Mouse (Mus musculus) kidney, adult 8-10 months (tissue): ENCODE measurements around the gene Serpina1e.
"Not testable (repeated sequence)": the region's sequence is repeated elsewhere in the genome, so short reads cannot be mapped to it uniquely, and the experiment has no call there.

Experiments used
- DNase-seq, 2 experiments: peaks; one replicate each; pipeline ENCODE4 v3.0.0; 2022

Serpina1e gene

DNA sequence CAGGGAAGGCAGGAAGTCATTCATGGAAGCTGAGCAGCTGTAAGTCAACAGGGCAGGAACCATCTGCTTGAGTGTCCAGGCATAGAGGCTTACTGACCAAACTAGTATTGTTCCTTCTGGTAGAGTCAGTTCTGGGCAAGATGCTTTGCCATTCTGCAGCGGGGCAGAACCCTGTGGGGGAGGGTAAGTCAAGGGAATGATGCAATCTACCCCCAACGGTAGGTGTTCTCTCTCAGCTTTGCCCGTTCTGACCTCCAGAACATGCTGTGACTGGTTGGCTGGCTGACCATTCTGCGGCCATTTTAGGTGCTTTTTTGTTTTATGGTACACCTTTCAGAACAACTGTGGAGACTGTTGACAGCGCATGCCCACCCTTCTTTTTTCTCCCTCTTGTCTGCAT, 3.6 kb upstream of the Serpina1e start:
- DNase-seq = no peak

DNA sequence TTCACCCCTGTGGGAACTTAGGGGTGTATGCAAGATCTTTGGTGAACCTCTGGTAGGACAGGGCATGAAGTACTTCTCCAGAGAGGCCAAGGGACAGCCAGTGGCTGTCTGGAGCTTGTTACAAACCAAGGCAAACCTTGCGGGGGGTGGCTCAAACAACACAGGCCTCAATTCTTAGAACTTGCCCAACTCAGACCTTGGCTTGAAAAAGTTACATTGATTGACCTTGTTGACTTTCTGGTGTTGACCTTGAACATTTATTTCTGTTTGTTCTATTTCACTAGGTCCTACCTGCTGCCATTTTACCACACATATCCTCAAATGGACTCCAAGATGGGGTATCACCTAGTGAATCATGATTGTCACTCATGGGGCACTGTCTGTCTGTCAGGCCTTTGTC, 2.9 kb upstream of the Serpina1e start:
- DNase-seq = no peak

DNA sequence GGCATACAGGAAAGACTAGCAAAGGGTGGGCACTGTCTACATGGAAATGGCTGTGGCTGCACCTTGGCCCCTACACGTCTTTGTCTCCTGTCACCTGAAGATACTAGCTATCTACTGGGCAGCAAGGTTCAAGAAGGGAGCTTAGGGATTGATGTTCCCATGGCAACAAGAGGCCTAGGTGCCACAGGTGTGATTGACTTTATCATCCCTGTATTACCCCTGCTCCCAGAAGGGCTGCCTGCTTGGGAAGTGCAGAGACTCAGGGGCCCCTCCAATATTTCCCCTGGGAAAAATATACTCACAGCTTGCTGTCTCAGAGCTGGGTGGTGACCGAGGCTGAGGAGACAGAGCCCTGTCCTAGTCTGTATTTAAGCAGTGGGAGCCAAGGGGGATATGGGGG, 2.2 kb downstream of the Serpina1e start:
- DNase-seq = not testable (repeated sequence)

DNA sequence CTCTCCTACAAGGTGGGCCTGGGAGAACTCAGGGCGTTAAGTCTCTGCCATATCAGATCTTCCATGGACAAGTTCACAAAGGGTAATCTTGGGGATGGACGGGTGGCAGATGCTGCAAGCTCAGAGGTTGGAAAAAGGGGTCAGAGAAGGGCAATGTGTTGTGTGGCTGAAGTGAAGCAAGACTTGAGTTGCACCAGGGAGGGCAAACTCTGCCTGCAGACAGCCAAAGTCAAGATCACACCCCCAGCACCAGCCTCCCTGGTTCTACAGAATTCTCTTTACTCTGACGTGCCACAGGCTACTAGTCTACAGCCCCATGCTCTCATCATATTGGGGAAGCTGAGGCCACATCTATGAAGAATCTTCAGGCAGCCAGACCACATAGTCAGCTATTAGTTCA, 5.8 kb downstream of the Serpina1e start:
- not testable (repeated sequence) for DNase-seq

DNA sequence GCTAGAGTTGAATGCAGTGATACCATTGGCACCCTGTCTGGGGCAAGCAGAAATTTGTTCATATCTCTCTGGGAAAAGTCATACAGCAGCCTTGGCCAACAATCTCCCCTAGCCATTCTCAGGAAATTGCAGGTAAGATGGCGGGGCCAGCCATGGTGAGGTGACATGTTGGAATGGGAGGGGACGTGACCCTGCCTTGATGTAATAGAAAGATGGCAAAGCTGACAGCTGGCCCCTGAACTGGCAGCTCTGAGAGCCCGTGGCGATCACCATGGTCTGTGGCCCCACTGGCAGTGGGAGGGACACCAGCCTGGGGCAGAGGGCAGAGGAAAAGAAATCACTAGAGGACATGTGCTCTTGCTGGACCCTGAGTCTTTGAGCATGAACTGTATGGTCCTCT, 12.5 kb downstream of the Serpina1e start:
- no peak for DNase-seq

DNA sequence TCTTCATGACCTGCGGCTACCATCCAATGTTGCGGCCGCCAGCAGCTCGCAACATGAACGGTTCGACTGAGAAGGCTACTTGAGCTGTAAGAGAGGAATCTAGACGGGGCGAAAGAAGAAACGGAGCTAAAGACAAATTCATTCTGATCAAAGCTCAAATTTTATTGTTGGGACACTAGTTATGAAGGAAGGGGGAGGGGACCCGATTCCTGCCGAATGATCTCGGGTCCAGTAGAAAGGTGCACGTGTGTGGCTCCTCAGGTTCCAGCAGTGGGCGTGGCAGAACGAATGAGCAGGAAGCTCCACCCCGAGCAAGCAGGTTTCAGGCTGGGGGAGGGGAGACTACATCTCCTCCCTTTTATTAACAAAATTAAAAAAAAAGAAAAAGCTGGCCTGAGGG, 49.6 kb downstream of the Serpina1e start:
- DNase-seq = peak; percentile 55 to 60

DNA sequence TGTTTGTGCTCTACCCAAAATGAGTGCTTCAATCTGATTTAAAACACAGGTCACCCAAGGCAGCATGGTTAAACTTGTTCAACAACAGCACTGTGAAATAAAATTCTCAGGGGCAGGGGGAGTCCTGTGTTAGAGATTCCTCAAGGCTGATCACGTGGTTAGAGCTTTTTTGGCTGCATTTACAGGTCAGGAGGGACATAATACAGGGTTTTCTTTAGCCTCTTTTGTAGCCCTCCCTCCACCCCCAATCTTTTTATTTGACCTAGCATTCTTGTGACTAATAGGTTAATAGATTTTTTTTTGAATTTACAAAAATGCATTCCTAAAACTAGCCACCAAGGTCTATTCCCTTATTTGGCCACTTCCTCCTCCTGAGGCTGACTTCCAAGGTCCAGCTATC, 51.0 kb downstream of the Serpina1e start:
- peak in 1 of 2 experiments; percentile 13 for DNase-seq

DNA sequence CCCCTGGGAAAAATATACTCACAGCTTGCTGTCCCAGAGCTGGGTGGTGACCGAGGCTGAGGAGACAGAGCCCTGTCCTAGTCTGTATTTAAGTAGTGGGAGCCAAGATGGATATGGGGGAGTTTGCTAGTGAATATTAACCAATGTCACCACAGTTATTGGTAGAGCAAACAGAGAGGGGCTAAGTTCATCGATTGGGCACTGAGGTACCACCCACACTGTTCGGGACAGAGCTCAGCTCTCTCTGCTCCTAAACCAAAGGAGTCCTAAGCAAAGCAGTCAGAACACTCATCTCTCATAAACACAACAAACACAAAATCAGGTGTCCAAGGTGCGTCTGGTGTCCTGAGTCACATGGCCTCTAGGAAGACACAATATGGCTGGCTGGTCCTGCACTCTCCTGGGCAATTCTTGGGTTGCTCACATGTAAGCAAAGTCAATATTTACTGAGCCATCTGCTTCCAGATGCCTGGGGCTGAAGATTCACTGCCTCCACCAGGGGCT, 53.9 kb downstream of the Serpina1e start, which contains the start of gene Serpina1c:
Gene Serpina1c, minus strand, starts transcription at position 51 of the 504 bp plus-strand sequence.
- not testable (repeated sequence) for DNase-seq

DNA sequence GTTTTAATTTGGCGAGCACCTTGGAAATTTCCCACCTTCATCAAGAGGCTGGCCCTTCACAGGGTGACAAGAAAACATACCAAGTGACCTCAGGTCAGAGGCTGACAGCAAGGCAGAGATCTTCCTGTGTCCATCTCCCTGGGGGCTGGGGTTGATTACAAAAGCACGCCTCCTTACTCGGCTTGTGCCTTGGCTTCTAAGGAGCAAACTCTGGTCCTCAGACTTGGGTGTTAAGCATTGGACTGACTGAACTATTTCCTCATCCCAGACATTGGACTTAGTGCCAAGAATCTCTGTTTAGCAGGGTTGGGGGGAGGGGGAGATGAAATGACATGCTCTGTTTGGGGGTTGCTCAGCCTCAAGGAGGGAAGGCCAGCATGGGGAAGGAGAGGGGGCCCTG, 56.8 kb downstream of the Serpina1e start:
- DNase-seq = not testable (repeated sequence)
